Mouse (Mus musculus): ENCODE measurements around the gene Alyref. TPM values are rescaled to one million over a fixed set of nuclear protein-coding genes. Genes with fewer than 3 reads are reported as not detected.

The Alyref gene
- polyA plus RNA-seq, 2 experiments: 143 to 478 TPM

DNA sequence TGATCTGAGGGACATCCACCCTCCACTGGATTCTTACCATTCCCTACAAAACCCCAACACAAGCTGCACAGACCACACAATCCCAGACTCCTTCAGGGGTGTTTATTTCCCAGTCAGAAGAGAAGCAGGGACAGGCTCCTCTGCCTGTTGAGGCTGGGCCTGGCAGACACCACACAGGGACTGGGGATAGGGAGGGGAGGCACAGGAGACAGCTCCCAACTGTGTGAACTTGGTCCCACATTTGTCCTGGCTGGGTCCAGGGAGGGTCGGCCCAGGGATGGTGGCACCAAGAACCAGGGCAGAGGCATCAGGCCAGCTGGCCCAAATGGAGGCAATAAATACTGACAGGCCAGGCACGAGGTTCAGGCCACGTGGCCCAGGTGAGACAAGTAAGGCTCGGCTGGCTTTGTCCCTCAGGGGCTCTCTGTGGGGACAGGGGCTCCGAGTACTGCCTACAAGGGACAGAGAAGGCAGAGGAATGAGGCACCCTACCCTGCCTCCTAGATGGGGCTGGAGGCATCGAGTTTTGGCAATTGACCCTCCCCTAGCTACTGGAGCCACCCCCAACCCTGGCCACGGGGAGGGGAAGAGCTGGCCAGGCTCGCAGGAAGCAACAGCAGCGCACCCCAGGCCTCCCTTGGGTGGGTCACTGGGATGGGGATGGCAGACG is 20.0 kb downstream of the Alyref start:
- Histone ChIP-seq H3K4me3 (replicated peaks; ENCODE audit: low read length) (no peak overlapping the region), H3K4me2 (replicated peaks; ENCODE audit: low read depth, low read length, severe bottlenecking) (no peak overlapping the region), H3K36me3 (ENCODE audit: control insufficient read depth, insufficient read depth, low read length) (peaks cover 33% of the 10 kb centered on the region), H3K4me1 (ENCODE audit: control insufficient read depth, insufficient read depth, low read length) (peaks cover 25% of the 10 kb centered on the region), H3K27me3 (ENCODE audit: control insufficient read depth, insufficient read depth, low read length) (no peaks in the 10 kb centered on the region), H3K27ac (replicated peaks; ENCODE audit: low read depth, low read length) (no peak overlapping the region), H3K9ac (ENCODE audit: low read depth, low read length, severe bottlenecking) (0 out of 2 replicates have a peak overlapping the region, but pooled peaks have one; percentile 4), H3K9me3 (ENCODE audit: control insufficient read depth, low read length) (no peaks in the 10 kb centered on the region)
- TF ChIP-seq POLR2A (IDR thresholded peaks at IDR 0.05; ENCODE audit: borderline replicate concordance, extremely low read depth, insufficient read depth, insufficient read length): no peak
- no peak for ATAC-seq (ENCODE audit: low FRiP score, low read depth)
- 83% methylated on average over 10 of the region's 10 CpGs for WGBS
- no peak for DNase-seq (ENCODE audit: low spot score)

DNA sequence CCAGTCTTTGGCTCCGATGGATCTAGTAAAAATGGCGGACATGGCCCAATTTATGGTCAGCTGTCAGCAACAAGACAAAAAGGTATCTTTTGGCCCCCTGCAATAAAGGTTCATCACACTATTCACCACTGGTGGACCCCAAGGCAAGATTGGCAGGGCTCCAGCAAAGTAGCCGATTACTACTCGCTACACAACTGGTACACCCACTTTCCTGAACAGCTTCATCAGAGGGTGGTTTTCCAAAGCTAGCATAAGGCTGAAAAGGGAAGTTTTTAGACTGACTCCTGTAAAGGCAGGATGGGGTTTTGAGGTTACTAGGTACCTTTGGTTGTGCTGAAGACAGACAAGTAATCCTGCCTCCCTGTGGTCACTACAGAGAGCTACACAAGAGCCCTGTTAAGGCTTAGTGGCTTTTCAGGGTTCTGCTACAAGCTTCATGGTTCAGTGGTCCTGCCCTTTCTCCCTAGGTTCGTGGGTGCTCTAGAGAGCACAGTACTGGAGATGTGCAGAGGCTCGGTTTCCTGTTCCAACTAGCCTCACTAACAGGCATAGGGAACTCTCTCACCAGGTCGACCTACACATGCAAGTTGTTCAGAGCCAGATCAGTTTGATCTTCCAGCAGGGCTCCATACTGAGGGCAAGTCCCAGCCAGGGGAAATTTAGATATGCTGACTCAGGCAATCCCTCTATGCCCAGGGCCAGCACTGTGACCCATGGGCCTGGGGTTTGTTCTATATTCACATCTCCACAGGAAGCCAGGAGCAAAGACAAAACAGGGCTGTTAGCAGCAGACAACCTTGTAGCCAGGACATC is 20.7 kb downstream of the Alyref start:
- no peak overlapping the region for H3K27ac ChIP-seq (replicated peaks; ENCODE audit: low read depth, low read length)
- DNase-seq (ENCODE audit: low spot score): peak; percentile 51
- no peak overlapping the region for H3K4me3 ChIP-seq (replicated peaks; ENCODE audit: low read length)
- peaks cover 33% of the 10 kb centered on the region for H3K36me3 ChIP-seq (ENCODE audit: control insufficient read depth, insufficient read depth, low read length)
- H3K9ac ChIP-seq (ENCODE audit: low read depth, low read length, severe bottlenecking): 0 out of 2 replicates have a peak overlapping the region, but pooled peaks have one; percentile 4
- H3K4me1 ChIP-seq (ENCODE audit: control insufficient read depth, insufficient read depth, low read length): peaks cover 24% of the 10 kb centered on the region
- H3K27me3 ChIP-seq (ENCODE audit: control insufficient read depth, insufficient read depth, low read length): no peaks in the 10 kb centered on the region
- no peak overlapping the region for H3K4me2 ChIP-seq (replicated peaks; ENCODE audit: low read depth, low read length, severe bottlenecking)
- no peak for TF ChIP-seq POLR2A (IDR thresholded peaks at IDR 0.05; ENCODE audit: borderline replicate concordance, extremely low read depth, insufficient read depth, insufficient read length)
- 87% methylated on average over 7 of the region's 7 CpGs for WGBS
- ATAC-seq (ENCODE audit: low FRiP score, low read depth): no peak
- no peaks in the 10 kb centered on the region for H3K9me3 ChIP-seq (ENCODE audit: control insufficient read depth, low read length)

DNA sequence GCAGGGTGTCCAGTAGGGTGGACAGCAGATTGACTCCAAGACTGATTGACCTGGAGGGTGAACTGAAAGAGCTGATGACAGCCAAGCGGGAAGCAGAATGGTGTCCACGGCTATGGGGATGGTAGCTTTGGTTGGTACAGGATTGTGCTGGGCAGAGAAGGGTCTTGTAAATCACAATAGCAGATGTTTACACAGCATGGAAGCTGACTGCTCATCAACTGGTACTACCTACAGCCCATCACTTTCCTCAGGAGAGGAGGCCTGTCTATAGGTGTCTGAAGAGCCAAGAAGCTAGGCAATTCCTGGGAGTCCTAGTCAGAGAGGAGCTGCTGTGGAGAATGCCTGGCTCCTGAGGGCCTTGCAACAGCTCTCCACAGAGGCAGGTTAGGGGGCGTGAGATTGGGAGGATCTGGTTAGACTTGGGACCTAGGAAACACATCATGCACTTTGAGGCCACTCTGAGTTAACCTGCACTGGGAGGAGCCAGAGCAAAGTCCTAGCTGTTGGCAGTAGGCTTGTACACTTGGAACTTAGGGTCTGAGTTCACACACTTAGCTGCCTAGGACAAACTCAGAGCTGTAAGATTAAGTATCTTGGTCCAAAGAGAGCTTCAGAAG is 21.7 kb downstream of the Alyref start:
- TF ChIP-seq POLR2A (IDR thresholded peaks at IDR 0.05; ENCODE audit: borderline replicate concordance, extremely low read depth, insufficient read depth, insufficient read length): no peak
- H3K36me3 ChIP-seq (ENCODE audit: control insufficient read depth, insufficient read depth, low read length): peaks cover 36% of the 10 kb centered on the region
- no peak overlapping the region for H3K4me3 ChIP-seq (replicated peaks; ENCODE audit: low read length)
- H3K9ac ChIP-seq (ENCODE audit: low read depth, low read length, severe bottlenecking): no peak overlapping the region
- DNase-seq (ENCODE audit: low spot score) (no peak), ATAC-seq (ENCODE audit: low FRiP score, low read depth) (no peak)
- H3K4me2 ChIP-seq (replicated peaks; ENCODE audit: low read depth, low read length, severe bottlenecking): no peak overlapping the region
- no peaks in the 10 kb centered on the region for H3K9me3 ChIP-seq (ENCODE audit: control insufficient read depth, low read length)
- WGBS: 81% methylated on average over 3 of the region's 3 CpGs
- no peak overlapping the region for H3K27ac ChIP-seq (replicated peaks; ENCODE audit: low read depth, low read length)
- H3K4me1 ChIP-seq (ENCODE audit: control insufficient read depth, insufficient read depth, low read length): peaks cover 20% of the 10 kb centered on the region
- no peaks in the 10 kb centered on the region for H3K27me3 ChIP-seq (ENCODE audit: control insufficient read depth, insufficient read depth, low read length)

DNA sequence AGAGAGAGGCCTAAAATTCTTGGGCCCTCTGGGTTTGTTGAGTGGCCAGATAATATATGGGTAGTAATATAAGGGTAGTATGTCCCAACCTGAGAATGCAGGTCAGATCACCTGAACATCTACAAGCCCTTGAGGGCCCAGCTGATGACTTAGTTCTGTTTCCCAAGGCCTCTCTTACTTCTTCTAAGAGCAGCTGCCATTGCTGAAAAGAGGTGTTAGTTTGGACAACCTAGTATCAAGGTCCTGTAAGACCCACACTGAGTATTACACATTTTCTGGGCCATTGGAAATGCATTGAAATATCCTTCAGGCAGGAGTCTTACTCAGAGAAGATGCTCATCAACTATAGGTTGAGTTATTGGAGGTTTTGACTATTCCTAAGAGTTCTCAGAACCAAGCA is 22.2 kb downstream of the Alyref start:
- no peak for ATAC-seq (ENCODE audit: low FRiP score, low read depth)
- TF ChIP-seq POLR2A (IDR thresholded peaks at IDR 0.05; ENCODE audit: borderline replicate concordance, extremely low read depth, insufficient read depth, insufficient read length): no peak

DNA sequence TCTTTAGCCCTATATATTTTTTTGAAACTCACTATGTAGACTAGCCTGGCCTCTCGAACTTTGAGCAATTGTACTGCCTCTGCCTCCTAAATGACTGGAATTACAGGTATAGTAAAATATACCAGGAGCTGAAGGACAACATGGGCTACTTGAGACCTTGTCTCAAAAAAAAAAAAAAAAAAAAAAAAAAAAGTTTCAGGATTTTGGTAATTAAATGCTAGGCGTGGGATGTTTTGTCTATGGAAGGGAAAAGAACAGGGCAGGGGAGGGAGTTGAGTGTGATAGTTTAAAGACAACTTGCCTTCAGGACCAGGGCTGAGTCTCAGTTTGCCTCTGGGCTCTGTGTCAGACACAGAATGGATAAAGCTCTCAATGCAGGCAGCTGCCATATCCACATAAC is 23.1 kb downstream of the Alyref start:
- H3K36me3 ChIP-seq (ENCODE audit: control insufficient read depth, insufficient read depth, low read length): peaks cover 49% of the 10 kb centered on the region
- H3K9me3 ChIP-seq (ENCODE audit: control insufficient read depth, low read length): no peaks in the 10 kb centered on the region
- WGBS: 68% methylated on average over 2 of the region's 2 CpGs
- H3K27ac ChIP-seq (replicated peaks; ENCODE audit: low read depth, low read length): no peak overlapping the region
- ATAC-seq (ENCODE audit: low FRiP score, low read depth) (no peak), DNase-seq (ENCODE audit: low spot score) (no peak)
- H3K27me3 ChIP-seq (ENCODE audit: control insufficient read depth, insufficient read depth, low read length): no peaks in the 10 kb centered on the region
- TF ChIP-seq POLR2A (IDR thresholded peaks at IDR 0.05; ENCODE audit: borderline replicate concordance, extremely low read depth, insufficient read depth, insufficient read length): no peak
- no peak overlapping the region for H3K4me2 ChIP-seq (replicated peaks; ENCODE audit: low read depth, low read length, severe bottlenecking)
- no peak overlapping the region for H3K4me3 ChIP-seq (replicated peaks; ENCODE audit: low read length)
- no peak overlapping the region for H3K9ac ChIP-seq (ENCODE audit: low read depth, low read length, severe bottlenecking)
- peaks cover 26% of the 10 kb centered on the region for H3K4me1 ChIP-seq (ENCODE audit: control insufficient read depth, insufficient read depth, low read length)

More for the DNA sequence above, 22.2 kb downstream of the Alyref start:
- H3K9me3 ChIP-seq (ENCODE audit: control insufficient read depth, low read length): no peaks in the 10 kb centered on the region
- no peaks in the 10 kb centered on the region for H3K27me3 ChIP-seq (ENCODE audit: control insufficient read depth, insufficient read depth, low read length)
- no peak overlapping the region for H3K4me3 ChIP-seq (replicated peaks; ENCODE audit: low read length)
- DNase-seq (ENCODE audit: low spot score): no peak
- H3K9ac ChIP-seq (ENCODE audit: low read depth, low read length, severe bottlenecking): no peak overlapping the region
- no peak overlapping the region for H3K27ac ChIP-seq (replicated peaks; ENCODE audit: low read depth, low read length)
- no peak overlapping the region for H3K4me2 ChIP-seq (replicated peaks; ENCODE audit: low read depth, low read length, severe bottlenecking)
- H3K36me3 ChIP-seq (ENCODE audit: control insufficient read depth, insufficient read depth, low read length): peaks cover 41% of the 10 kb centered on the region
- peaks cover 26% of the 10 kb centered on the region for H3K4me1 ChIP-seq (ENCODE audit: control insufficient read depth, insufficient read depth, low read length)
